Mouse (Mus musculus): ENCODE data around the gene Ccnl2. TPM values are rescaled to one million over a fixed set of nuclear protein-coding genes. Genes with fewer than 3 reads are reported as not detected.
A peak's percentile ranks its signal among the peaks of the same experiment; 100 is the strongest.

Ccnl2 gene
- polyA plus RNA-seq, 1 experiment from 2014 or later = 137 TPM

DNA sequence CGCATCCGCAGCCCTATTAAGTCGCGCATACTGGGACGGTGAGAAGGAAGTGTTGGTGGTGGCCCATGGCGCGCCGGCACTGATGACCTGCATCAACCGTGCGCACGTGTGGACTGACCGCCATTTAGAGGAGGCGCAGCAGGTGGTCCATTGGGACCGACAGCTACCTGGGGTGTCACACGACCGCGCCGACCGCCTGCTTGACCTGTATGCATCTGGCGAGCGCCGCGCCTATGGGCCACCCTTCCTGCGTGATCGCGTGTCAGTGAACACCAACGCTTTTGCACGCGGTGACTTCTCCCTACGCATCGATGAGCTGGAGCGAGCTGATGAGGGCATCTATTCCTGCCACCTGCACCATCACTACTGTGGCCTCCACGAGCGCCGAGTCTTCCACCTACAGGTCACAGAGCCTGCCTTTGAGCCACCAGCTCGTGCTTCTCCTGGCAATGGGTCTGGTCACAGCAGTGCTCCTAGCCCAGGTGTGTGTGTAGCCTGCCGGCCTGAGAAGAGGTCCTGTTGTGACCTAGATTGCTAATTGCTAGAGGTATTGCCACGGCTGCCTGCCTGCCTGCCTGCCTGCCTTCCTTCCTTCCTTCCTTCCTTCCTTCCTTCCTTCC lies 29.5 kb downstream of the Ccnl2 start:
- ATAC-seq (ENCODE audit: low FRiP score, low read depth) = no peak
- H3K9ac ChIP-seq = no peak overlapping the region
- 35% methylated on average over 38 of the region's 38 CpGs for WGBS
- H3K4me3 ChIP-seq = 0 out of 2 replicates have a peak overlapping the region, but pooled peaks have one; percentile 21
- no peak overlapping the region for H3K27ac ChIP-seq (replicated peaks)
- peak overlapping the region; percentile 52 for H3K4me2 ChIP-seq
- H3K9me3 ChIP-seq = no peaks in the 10 kb centered on the region
- H3K4me1 ChIP-seq (replicated peaks) = peaks cover 20% of the 10 kb centered on the region
- peaks cover 6% of the 10 kb centered on the region for H3K27me3 ChIP-seq
- no peaks in the 10 kb centered on the region for H3K36me3 ChIP-seq

DNA sequence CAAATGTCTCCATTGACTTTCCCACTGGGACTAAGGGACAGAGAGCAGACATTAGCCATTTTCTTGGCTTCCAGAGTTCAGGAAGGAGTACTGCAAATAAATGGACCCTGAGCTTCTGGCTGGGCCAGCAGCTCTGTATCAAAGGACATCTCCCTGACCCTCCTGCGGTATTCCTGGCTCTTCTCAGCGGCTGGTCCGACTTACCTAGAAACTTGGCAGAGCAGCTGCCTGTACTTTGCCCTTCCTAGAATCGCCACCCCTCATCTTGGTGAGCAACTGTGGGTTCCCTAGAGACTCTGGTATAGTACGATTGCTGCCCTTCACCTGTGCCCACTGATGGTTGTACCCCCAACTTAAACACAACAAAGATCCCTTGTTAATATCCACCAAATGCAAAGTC lies 30.9 kb downstream of the Ccnl2 start:
- Histone ChIP-seq H3K36me3 (no peaks in the 10 kb centered on the region), H3K27me3 (peaks cover 6% of the 10 kb centered on the region), H3K4me2 (no peak overlapping the region), H3K4me3 (no peak overlapping the region), H3K4me1 (replicated peaks) (peaks cover 24% of the 10 kb centered on the region), H3K9ac (no peak overlapping the region), H3K27ac (replicated peaks) (no peak overlapping the region), H3K9me3 (no peaks in the 10 kb centered on the region)
- ATAC-seq (ENCODE audit: low FRiP score, low read depth) = no peak
- 88% methylated on average over 5 of the region's 5 CpGs for WGBS

DNA sequence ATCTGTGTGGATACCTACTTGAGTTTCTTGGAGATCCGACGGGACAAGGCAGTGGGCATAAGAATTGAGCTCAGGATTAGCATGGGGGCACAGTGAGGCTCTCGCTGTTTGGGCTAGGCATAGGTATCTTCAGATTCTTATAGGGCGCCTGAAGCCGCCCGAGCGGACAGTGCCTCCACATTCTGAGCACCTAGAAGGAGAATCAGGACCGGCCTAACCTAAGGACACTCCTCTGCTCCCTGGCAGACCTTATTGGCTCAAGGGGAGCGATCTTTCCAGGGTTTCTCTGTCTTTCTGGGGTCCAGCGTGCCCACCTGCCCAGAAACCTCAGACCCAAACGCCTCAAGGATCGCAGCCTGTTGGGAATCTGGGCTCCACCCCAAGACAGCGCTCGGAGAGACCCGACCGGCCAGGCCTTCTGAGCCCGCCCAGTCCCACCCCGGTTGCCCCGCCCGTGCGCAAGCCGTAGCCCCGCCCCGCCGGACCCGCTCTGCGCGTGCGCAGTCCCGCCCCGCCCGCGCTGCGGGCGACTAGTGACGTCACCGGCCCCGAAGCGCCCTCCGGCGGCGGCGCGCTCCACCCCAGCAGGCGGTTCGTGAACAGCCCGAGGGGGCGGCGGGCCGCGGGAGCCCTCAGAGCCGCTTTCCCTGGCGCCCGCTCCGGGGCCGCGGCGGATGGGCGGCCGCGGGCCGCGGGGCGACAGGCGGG lies 34.7 kb downstream of the Ccnl2 start, which contains the start of gene Dvl1:
TSS of gene Dvl1 (plus strand) at position 532 of the 708 bp plus-strand sequence.
- Histone ChIP-seq H3K4me2 (peak within 1 kb of the TSS; percentile 84), H3K9ac (peak within 1 kb of the TSS; percentile 96), H3K9me3 (no peaks in the 10 kb centered on the region), H3K4me1 (replicated peaks) (peaks cover 45% of the 10 kb centered on the region), H3K36me3 (no peaks in the 10 kb centered on the region), H3K27me3 (no peaks in the 10 kb centered on the region), H3K27ac (replicated peaks) (peak within 1 kb of the TSS; percentile 85), H3K4me3 (peak within 1 kb of the TSS; percentile 51)
- ATAC-seq (ENCODE audit: low FRiP score, low read depth) = peak; percentile 88
- WGBS = 5% methylated on average over 28 of the region's 65 CpGs

DNA sequence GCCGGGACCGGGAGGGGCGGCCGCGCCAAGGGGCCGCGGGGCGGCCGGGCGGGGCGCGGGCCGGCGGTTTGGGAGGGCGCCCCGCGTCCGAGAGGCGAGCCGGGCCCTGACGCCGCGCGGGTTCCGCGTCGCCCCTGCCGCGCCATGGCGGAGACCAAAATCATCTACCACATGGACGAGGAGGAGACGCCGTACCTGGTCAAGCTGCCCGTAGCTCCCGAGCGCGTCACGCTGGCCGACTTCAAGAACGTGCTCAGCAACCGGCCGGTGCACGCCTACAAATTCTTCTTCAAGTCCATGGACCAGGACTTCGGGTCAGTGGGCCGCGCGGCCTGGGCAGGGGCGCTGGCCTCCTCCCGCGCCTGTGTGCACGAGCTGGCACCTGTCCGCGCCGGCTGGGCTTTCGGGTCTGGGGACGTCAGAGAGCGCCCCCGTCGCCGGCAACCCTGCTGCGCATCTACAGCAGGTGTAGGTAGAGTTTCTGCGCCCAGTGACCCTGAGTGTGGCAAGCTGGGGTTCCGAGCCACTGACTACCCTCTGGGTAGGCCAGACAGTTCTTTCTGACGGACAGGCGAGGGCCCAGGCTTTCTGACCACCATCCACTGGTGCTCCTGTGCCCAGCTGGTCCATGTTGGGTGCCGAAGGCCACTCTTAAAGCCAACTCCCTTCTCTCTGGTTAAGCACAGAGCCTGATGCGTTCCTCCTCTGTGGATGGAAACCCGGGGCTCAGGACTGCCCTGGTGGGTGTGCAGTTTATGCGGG lies 35.5 kb downstream of the Ccnl2 start:
- no peaks in the 10 kb centered on the region for H3K27me3 ChIP-seq
- peak; percentile 63; the same call in 1 of the 2 replicates for ATAC-seq (ENCODE audit: low FRiP score, low read depth)
- H3K4me1 ChIP-seq (replicated peaks) = peaks cover 45% of the 10 kb centered on the region
- under 1% methylated on average over 60 of the region's 69 CpGs for WGBS
- H3K4me2 ChIP-seq = peak overlapping the region; percentile 84
- H3K9ac ChIP-seq = peak overlapping the region; percentile 96
- no peaks in the 10 kb centered on the region for H3K9me3 ChIP-seq
- no peaks in the 10 kb centered on the region for H3K36me3 ChIP-seq
- peak overlapping the region; percentile 85 for H3K27ac ChIP-seq (replicated peaks)
- peak overlapping the region; percentile 51 for H3K4me3 ChIP-seq

DNA sequence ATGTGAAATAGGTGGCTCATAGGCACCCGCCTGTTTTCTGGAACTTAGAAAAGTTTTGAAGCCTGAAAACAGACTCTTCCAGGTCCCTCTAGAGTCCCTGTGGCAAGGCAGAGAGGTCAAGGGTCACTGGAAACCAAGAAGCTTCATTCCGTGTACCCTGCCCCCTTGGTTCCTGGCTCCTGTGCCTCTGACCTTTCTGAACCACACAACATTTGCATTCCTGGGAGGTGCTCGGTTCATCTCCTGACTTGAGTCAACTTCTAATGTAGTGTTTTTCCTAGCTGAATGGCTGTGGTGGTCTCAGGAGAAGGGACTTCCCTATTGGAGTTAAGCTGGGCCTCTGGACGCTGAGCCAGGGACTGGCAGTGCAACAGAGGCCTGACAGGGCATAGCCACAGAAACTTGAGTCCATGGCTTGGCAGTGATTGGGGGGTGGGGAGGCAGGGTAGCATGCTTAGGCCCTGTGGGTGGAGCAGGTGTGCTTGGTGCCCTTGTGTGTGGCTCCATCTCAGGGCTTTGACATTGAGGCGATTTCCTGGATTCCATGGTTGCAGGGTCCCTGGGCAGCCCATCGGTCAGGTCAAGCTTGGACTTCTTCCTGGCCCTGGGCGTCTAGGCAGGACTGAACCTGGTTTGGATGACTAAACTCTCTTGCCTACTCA lies 36.3 kb downstream of the Ccnl2 start:
- H3K27me3 ChIP-seq = no peaks in the 10 kb centered on the region
- H3K4me1 ChIP-seq (replicated peaks) = peaks cover 45% of the 10 kb centered on the region
- peak overlapping the region; percentile 51 for H3K4me3 ChIP-seq
- H3K4me2 ChIP-seq = peak overlapping the region; percentile 84
- no peaks in the 10 kb centered on the region for H3K36me3 ChIP-seq
- peak overlapping the region; percentile 96 for H3K9ac ChIP-seq
- 57% methylated on average over 7 of the region's 7 CpGs for WGBS
- no peak overlapping the region for H3K27ac ChIP-seq (replicated peaks)
- H3K9me3 ChIP-seq = no peaks in the 10 kb centered on the region
- no peak for ATAC-seq (ENCODE audit: low FRiP score, low read depth)

DNA sequence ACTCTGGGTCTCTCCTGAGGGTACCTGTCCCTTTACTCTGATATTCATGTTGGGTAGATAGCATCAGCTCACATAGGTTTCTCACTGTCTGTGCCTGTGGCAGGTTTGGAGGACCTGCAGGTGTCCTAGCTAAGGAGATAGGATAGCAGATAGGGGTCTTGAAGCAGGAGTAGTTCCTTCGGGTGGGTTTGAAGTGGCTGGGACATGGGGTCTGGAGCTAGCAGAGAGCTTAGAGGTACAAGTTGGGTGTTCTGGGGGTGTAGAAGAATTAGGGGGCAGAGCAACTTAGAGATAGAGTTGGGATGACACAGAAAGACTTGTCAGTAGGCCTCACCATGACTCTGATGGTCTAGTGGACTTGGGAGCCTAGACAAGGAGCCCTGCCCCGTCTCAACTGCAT lies 37.1 kb downstream of the Ccnl2 start:
- H3K4me3 ChIP-seq = 0 out of 2 replicates have a peak overlapping the region, but pooled peaks have one; percentile 51
- no peaks in the 10 kb centered on the region for H3K9me3 ChIP-seq
- no peak overlapping the region for H3K9ac ChIP-seq
- no peaks in the 10 kb centered on the region for H3K27me3 ChIP-seq
- H3K4me2 ChIP-seq = peak overlapping the region; percentile 84
- 85% methylated on average over 2 of the region's 2 CpGs for WGBS
- H3K4me1 ChIP-seq (replicated peaks) = peaks cover 45% of the 10 kb centered on the region
- no peaks in the 10 kb centered on the region for H3K36me3 ChIP-seq
- H3K27ac ChIP-seq (replicated peaks) = no peak overlapping the region
- ATAC-seq (ENCODE audit: low FRiP score, low read depth) = no peak

DNA sequence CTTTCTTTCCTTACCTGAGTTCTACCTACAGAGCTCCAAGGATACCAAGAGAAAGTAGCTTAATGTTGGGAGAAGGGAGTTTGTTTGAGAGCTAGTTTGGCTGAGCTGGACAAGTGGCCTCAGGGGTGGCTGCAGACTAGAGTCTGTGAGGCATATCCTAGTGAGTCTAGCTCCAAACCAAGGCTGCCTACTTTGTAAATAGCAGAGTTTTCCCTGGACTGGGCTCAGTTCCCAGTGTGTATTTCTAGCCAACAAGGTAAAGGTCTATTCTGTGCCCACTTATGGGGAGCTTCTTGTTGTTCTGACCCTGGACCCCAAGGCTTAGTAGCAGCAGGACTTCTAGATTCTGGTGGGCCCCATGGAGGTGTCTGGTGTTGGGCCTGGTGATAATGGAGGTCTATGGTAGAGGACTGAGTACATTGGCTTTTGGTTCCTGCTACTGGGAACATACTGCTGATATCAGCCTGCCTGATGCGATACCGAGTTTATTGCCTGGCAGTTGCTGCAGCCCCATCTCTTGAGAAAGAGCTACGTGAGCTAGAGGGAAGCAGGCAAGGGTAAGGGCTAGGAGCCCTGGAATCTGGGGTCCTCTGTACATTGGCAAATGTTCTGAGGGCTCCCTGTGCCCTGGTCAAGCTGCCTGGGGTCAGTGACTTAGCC lies 37.6 kb downstream of the Ccnl2 start:
- Histone ChIP-seq H3K9me3 (no peaks in the 10 kb centered on the region), H3K4me3 (no peak overlapping the region), H3K27ac (replicated peaks) (no peak overlapping the region), H3K36me3 (peaks cover 4% of the 10 kb centered on the region; the same call in 1 of the 2 replicates), H3K27me3 (no peaks in the 10 kb centered on the region), H3K9ac (no peak overlapping the region), H3K4me1 (replicated peaks) (peaks cover 45% of the 10 kb centered on the region), H3K4me2 (0 out of 2 replicates have a peak overlapping the region, but pooled peaks have one; percentile 84)
- ATAC-seq (ENCODE audit: low FRiP score, low read depth) = no peak
- WGBS = 91% methylated on average over 3 of the region's 3 CpGs

DNA sequence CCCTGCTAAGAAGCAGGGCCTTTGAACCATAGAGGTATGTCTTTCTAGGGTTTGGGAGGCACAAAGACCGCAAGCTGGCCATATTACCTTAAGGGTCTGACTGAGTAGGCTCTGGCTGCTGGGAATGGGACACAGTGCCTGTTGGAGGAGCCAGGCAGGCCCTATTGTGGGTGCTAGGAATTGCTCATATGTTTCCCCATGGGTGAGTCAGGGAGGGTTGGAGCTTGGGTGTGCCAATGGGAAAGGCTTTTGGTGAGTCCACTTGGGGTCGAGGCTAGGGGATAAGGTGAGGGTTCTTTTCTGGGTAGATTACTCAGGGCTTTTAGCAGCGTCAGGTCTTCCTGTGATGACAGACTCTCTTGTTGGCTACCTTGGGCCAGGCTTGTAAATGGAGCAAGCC lies 39.1 kb downstream of the Ccnl2 start:
- H3K4me2 ChIP-seq = no peak overlapping the region
- H3K27ac ChIP-seq (replicated peaks) = no peak overlapping the region
- 92% methylated on average over 3 of the region's 3 CpGs for WGBS
- H3K4me3 ChIP-seq = no peak overlapping the region
- H3K9me3 ChIP-seq = no peaks in the 10 kb centered on the region
- ATAC-seq (ENCODE audit: low FRiP score, low read depth) = no peak
- H3K9ac ChIP-seq = no peak overlapping the region
- no peaks in the 10 kb centered on the region for H3K27me3 ChIP-seq
- peaks cover 43% of the 10 kb centered on the region for H3K4me1 ChIP-seq (replicated peaks)
- H3K36me3 ChIP-seq = peaks cover 19% of the 10 kb centered on the region; the same call in 1 of the 2 replicates

DNA sequence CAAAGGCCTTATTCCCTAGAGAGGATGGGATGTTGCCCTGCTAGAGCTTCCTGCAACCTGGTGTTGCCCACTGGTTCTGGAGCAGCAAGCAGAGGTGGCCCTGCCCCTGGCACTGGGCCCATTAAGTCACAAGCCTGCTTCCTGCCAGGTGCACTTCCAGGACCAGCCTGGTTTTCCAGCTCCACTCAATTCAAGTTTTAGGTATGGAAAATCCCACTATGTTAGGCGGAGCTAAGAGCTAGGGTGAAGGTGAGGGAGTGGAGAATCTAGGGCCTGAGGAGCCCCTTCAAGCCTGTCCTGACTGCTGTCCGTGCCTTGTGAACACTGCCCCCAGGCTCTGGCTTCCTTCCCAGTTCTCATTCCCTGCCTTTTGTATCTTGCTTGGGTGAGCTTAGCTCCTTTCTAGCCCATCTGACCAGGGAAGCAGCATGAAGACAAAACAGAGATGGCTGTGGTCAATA lies 39.7 kb downstream of the Ccnl2 start:
- H3K4me2 ChIP-seq = no peak overlapping the region
- no peak for ATAC-seq (ENCODE audit: low FRiP score, low read depth)
- H3K4me1 ChIP-seq (replicated peaks) = peaks cover 38% of the 10 kb centered on the region
- H3K9ac ChIP-seq = no peak overlapping the region
- no peak overlapping the region for H3K4me3 ChIP-seq
- H3K9me3 ChIP-seq = no peaks in the 10 kb centered on the region
- no peak overlapping the region for H3K27ac ChIP-seq (replicated peaks)
- peaks cover 24% of the 10 kb centered on the region; the same call in 1 of the 2 replicates for H3K36me3 ChIP-seq
- 62% methylated on average over 2 of the region's 2 CpGs for WGBS
- no peaks in the 10 kb centered on the region for H3K27me3 ChIP-seq

DNA sequence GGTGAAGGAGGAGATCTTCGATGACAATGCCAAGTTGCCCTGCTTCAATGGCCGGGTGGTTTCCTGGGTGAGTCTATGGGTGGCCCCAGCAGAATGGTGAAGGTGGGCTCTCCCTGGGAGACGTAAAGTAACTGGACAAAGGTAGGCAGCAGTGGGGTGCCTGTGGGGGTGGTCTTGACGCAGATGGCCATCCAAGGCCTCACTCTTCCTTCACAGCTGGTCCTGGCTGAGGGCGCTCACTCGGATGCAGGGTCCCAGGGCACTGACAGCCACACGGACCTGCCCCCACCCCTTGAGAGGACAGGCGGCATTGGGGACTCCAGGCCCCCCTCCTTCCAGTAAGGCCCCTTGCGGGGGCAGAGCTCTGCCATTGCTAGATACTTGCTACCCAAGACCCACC lies 41.1 kb downstream of the Ccnl2 start:
- no peak overlapping the region for H3K4me3 ChIP-seq
- no peaks in the 10 kb centered on the region for H3K9me3 ChIP-seq
- peaks cover 32% of the 10 kb centered on the region for H3K4me1 ChIP-seq (replicated peaks)
- ATAC-seq (ENCODE audit: low FRiP score, low read depth) = no peak
- peaks cover 36% of the 10 kb centered on the region for H3K36me3 ChIP-seq
- WGBS = 89% methylated on average over 9 of the region's 9 CpGs
- H3K27me3 ChIP-seq = no peaks in the 10 kb centered on the region
- no peak overlapping the region for H3K9ac ChIP-seq
- no peak overlapping the region for H3K27ac ChIP-seq (replicated peaks)
- H3K4me2 ChIP-seq = no peak overlapping the region

DNA sequence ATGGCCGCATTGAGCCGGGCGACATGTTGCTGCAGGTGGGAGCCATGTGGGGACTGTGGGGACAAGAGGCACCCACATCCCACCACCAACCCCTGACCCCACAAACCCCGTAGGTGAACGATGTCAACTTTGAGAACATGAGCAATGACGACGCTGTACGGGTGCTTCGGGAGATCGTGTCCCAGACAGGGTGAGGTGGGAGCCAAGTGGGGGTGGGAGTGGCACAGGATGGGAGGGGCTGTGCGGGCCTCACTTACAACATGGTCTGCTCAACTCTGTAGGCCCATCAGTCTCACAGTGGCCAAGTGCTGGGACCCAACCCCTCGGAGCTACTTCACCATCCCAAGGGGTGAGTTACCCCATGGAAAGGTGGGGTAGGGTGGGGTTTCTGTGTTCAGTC lies 42.7 kb downstream of the Ccnl2 start:
- Histone ChIP-seq H3K27ac (replicated peaks) (no peak overlapping the region), H3K4me1 (replicated peaks) (peaks cover 17% of the 10 kb centered on the region), H3K4me2 (no peak overlapping the region), H3K9ac (no peak overlapping the region), H3K4me3 (no peak overlapping the region), H3K9me3 (no peaks in the 10 kb centered on the region), H3K27me3 (no peaks in the 10 kb centered on the region), H3K36me3 (peaks cover 48% of the 10 kb centered on the region)
- 97% methylated on average over 12 of the region's 12 CpGs for WGBS
- no peak for ATAC-seq (ENCODE audit: low FRiP score, low read depth)
